Mouse (Mus musculus): ENCODE measurements at regions not wholly inside any gene's neighbourhood (a gene's known extent, or its start where the extent isn't known, plus 50 kb on each side); places are given as distances from the start of the nearest gene placed in this dataset.

GRCm38 (mm10) chr9:84278731-84279130, 353.8 kb downstream of the Bckdhb start:
- TF ChIP-seq CTCF (IDR thresholded peaks at IDR 0.05; ENCODE audit: control insufficient read depth, insufficient read depth, insufficient replicate concordance, low read depth, low read length) (no peak), POLR2A (IDR thresholded peaks at IDR 0.05; ENCODE audit: control insufficient read depth, low read depth, low read length) (no peak)

Data from testis, adult 2 months (tissue).